Mouse (Mus musculus) liver, postnatal 0 days (tissue): Measurements from ENCODE around the gene Pdcl.

Experiments used
- CTCF ChIP-seq: sonication (generic); IDR thresholded peaks from 2 replicates; pipeline ENCODE4 v1.5.1; 2016; ENCODE audit warnings: antibody characterized with exemption, low read depth
- EP300 ChIP-seq: IDR thresholded peaks from 2 replicates; pipeline ENCODE4 v1.6.1; 2016; ENCODE audit warnings: antibody characterized with exemption, low read depth, mild to moderate bottlenecking

DNA sequence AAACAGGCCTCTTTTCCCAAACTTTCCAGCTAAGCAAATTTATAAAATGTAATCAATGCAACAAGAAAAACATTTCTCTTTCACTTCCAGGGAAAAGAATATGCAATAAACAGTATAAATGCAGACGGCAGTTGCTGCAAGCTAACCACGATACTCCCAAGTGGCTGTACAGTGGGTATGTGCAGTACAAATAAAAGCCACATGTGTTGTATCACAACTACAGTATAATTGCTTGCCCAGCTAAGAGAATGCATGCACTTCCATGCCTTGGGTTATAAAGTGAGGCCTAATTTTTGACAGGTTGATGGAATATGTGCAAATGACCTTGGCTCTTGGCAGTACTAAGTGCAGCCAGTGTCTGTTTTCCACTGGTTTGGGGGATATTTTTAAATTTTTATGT lies 11.5 kb upstream of the Pdcl start:
- TF ChIP-seq CTCF (no peak), EP300 (no peak)
